Mouse (Mus musculus) MN1 (cell line): ENCODE measurements around the gene Tmem50b.

Source experiments
- DNase-seq: peaks from one replicate; pipeline ENCODE4 v3.0.0-alpha.2; 2016; ENCODE audit warnings: low spot score

The Tmem50b gene

GRCm38 (mm10) chr16:91564580-91565291 lies 32.9 kb downstream of the Tmem50b start:
- no peak for DNase-seq

GRCm38 (mm10) chr16:91561541-91562457 lies 35.8 kb downstream of the Tmem50b start:
- DNase-seq, result no peak

- peak; percentile 40 for DNase-seq
Observed at GRCm38 (mm10) chr16:91561099-91561498, 36.5 kb downstream of the Tmem50b start.

- DNase-seq, result no peak
Observed at GRCm38 (mm10) chr16:91557693-91558092, 39.9 kb downstream of the Tmem50b start.

- DNase-seq, result no peak
Observed at GRCm38 (mm10) chr16:91557214-91557613, 40.4 kb downstream of the Tmem50b start.

- DNase-seq, result peak; percentile 56
Observed at GRCm38 (mm10) chr16:91556659-91557058, 40.9 kb downstream of the Tmem50b start.

GRCm38 (mm10) chr16:91555017-91555605 lies 42.5 kb downstream of the Tmem50b start:
- DNase-seq, result no peak

- no peak for DNase-seq
Observed at GRCm38 (mm10) chr16:91553625-91554024, 44.0 kb downstream of the Tmem50b start.

GRCm38 (mm10) chr16:91552072-91552471 lies 45.5 kb downstream of the Tmem50b start:
- no peak for DNase-seq

GRCm38 (mm10) chr16:91551081-91551524 lies 46.5 kb downstream of the Tmem50b start:
- DNase-seq, result peak; percentile 23

- no peak for DNase-seq
Observed at GRCm38 (mm10) chr16:91549616-91550015, 48.0 kb downstream of the Tmem50b start.

- DNase-seq, result no peak
Observed at GRCm38 (mm10) chr16:91548996-91549395, 48.6 kb downstream of the Tmem50b start.

- DNase-seq, result no peak
Observed at GRCm38 (mm10) chr16:91548586-91548985, 49.0 kb downstream of the Tmem50b start.

- DNase-seq, result no peak
Observed at GRCm38 (mm10) chr16:91547974-91548373, 49.6 kb downstream of the Tmem50b start.

GRCm38 (mm10) chr16:91546836-91547741 lies 50.5 kb downstream of the Tmem50b start, which contains the start of gene Ifngr2:
Gene Ifngr2 (plus strand): TSS chr16:91547072.
- peak; percentile 52 for DNase-seq

GRCm38 (mm10) chr16:91546391-91546835 lies 51.2 kb downstream of the Tmem50b start:
- no peak for DNase-seq

GRCm38 (mm10) chr16:91545597-91546281 lies 51.9 kb downstream of the Tmem50b start:
- DNase-seq, result peak; percentile 26

GRCm38 (mm10) chr16:91543619-91544018 lies 54.0 kb downstream of the Tmem50b start:
- DNase-seq, result no peak

- DNase-seq, result no peak
Observed at GRCm38 (mm10) chr16:91541573-91542081, 56.0 kb downstream of the Tmem50b start.

GRCm38 (mm10) chr16:91538513-91538912 lies 59.1 kb downstream of the Tmem50b start:
- no peak for DNase-seq
